Mouse (Mus musculus) heart, embryonic 10.5 days (tissue): Measurements from ENCODE around the gene Nr1d1. TPM values are rescaled to one million over a fixed set of nuclear protein-coding genes. Genes with fewer than 3 reads are reported as not detected.

Experiments
- DNase-seq: peaks from one replicate; pipeline ENCODE4 v3.0.0-alpha.2; 2017; ENCODE audit warnings: low spot score
- H3K27ac ChIP-seq: fragments of 300-500 bp; sonication (generic); 2 replicates; pipeline ENCODE4 v1.5.1; 2016; ENCODE audit warnings: mild to moderate bottlenecking
- H3K27me3 ChIP-seq: fragments of 300-500 bp; sonication (generic); 2 replicates; pipeline ENCODE4 v1.6.1; 2016; ENCODE audit warnings: mild to moderate bottlenecking; ENCODE audit not compliant: poor library complexity, insufficient read depth, severe bottlenecking
- H3K36me3 ChIP-seq: fragments of 300-500 bp; sonication (generic); 2 replicates; pipeline ENCODE4 v1.6.1; 2016; ENCODE audit warnings: mild to moderate bottlenecking, moderate library complexity
- H3K4me1 ChIP-seq: fragments of 300-500 bp; sonication (generic); 2 replicates; pipeline ENCODE4 v1.6.1; 2016; ENCODE audit warnings: mild to moderate bottlenecking
- H3K4me3 ChIP-seq: fragments of 300-500 bp; sonication (generic); 2 replicates; pipeline ENCODE4 v1.5.1; 2016; ENCODE audit warnings: mild to moderate bottlenecking, moderate library complexity
- H3K9me3 ChIP-seq: fragments of 300-500 bp; sonication (generic); 2 replicates; pipeline ENCODE4 v1.6.1; 2016; ENCODE audit warnings: mild to moderate bottlenecking, moderate library complexity
- WGBS: fragments of 180-500 bp; shearing (Covaris S2); methylation state at CpG from one replicate; pipeline ENCODE4 v1.1.7; 2016; 5-methylcytosine and 5-hydroxymethylcytosine counted together
- polyA plus RNA-seq: library from polyadenylated mRNA; unstranded; fragments of >200 nt; fragmentation: Nextera tagmentation; extraction: Ambion mirVana; gene quantifications from 2 replicates; pipeline ENCODE4 v1.2.1, GENCODE M21; 2016

Gene Nr1d1
- polyA plus RNA-seq, 1 experiment from 2014 or later = 3.6 TPM

DNA sequence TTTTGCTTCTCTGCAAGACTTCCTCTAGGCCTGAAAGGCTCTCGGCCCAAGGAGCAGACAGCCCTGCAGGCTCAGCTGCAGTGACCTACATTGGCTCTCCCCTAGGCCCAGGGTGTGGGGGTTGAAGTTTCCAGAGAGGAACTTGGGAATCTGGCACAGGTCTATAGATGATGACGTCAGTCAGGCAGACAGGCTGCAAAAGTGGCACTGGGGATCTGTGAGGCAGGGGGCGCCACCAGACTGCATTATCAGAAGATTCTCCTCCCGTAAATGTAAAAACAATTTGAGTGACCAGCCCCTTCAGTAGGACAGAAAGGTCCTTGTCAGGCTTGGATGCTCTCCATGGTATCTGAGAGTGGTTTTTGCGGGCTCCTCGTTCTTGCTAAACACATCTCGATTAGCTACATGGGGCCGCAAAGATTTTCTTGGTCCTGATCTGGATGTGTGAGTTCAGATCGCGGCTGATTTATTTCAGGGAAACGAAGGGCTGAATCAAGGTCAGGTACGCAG lies 10.7 kb upstream of the Nr1d1 start:
- no peaks in the 10 kb centered on the region for H3K27me3 ChIP-seq
- H3K4me3 ChIP-seq = peak overlapping the region; percentile 39
- no peaks in the 10 kb centered on the region for H3K9me3 ChIP-seq
- DNase-seq = peak; percentile 90
- peaks cover 74% of the 10 kb centered on the region for H3K4me1 ChIP-seq
- no peaks in the 10 kb centered on the region for H3K36me3 ChIP-seq
- peak overlapping the region; percentile 92 for H3K27ac ChIP-seq
- WGBS = 7% methylated on average over 12 of the region's 12 CpGs

DNA sequence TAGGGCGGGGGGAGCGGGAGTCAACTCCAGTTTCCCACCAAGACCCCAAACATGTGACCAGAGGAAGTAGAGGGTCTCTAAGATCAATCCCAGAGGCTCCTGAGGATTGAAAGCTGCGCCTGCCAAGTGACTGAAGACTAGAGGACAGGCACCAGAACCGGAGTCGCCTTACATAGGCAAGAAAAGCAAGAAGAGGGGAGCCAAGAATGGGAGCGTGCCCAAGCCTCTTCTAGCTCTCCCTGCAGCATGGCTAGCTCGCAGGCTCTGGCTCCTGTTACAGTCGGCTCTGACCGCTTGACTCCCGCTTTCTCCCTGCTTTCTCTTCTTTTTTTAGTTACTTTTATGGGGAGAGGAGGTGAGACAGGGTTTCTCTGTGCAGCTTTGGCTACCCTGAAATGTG lies 10.1 kb upstream of the Nr1d1 start:
- peak overlapping the region; percentile 92 for H3K27ac ChIP-seq
- DNase-seq = no peak
- no peaks in the 10 kb centered on the region for H3K9me3 ChIP-seq
- no peak overlapping the region for H3K4me3 ChIP-seq
- no peaks in the 10 kb centered on the region for H3K36me3 ChIP-seq
- peaks cover 77% of the 10 kb centered on the region for H3K4me1 ChIP-seq
- 54% methylated on average over 10 of the region's 10 CpGs for WGBS
- H3K27me3 ChIP-seq = no peaks in the 10 kb centered on the region

DNA sequence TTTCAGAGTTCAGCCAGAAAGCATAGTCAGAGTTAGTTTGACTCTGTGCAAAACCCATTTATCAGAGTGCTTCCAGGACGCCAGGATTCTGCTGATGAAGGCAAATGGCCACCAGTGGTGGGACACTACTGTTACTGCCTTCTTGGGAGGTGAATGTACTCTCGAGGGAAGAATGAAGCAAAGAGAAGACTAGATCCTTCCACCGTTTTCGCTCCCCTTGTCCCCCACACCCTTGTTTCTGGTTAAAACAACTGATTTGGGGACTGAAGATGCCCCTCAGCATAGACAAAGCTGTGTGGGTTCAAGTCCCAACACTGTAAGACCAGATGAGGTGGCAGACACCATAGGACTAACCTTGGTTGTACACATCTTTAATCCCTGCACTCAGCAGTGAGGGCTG lies 9.0 kb upstream of the Nr1d1 start:
- Histone ChIP-seq H3K36me3 (no peaks in the 10 kb centered on the region), H3K4me1 (peaks cover 78% of the 10 kb centered on the region), H3K9me3 (no peaks in the 10 kb centered on the region), H3K4me3 (no peak overlapping the region), H3K27ac (peak overlapping the region; percentile 94), H3K27me3 (no peaks in the 10 kb centered on the region)
- WGBS = 67% methylated on average over 4 of the region's 4 CpGs
- no peak for DNase-seq

DNA sequence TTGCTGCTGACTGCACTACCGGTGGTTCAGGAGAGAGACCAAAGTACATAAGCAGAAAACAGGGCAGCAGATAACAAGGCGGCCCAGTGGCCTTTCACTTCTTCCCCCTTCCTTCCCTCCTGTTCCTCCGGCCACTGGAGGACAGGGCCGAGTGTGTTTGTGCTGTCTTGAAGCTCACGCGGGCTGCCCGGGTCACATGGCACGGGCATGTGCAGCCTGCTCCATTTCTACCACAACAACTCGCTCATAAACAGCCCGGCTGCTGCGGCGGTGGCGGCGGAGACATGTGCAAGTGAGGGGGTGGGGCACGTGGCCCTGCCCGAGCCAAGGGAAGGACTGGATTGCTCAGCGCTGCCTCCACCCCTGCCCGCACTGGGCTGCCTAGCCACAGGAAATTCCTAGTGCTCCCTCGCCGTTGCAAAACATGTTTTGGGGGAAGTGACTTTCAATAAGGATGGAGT lies 8.1 kb upstream of the Nr1d1 start:
- DNase-seq = peak; percentile 95
- H3K27ac ChIP-seq = peak overlapping the region; percentile 94
- WGBS = under 1% methylated on average over 20 of the region's 20 CpGs
- H3K36me3 ChIP-seq = no peaks in the 10 kb centered on the region
- peak overlapping the region; percentile 49 for H3K4me3 ChIP-seq
- no peaks in the 10 kb centered on the region for H3K9me3 ChIP-seq
- H3K4me1 ChIP-seq = peaks cover 74% of the 10 kb centered on the region
- no peaks in the 10 kb centered on the region for H3K27me3 ChIP-seq

DNA sequence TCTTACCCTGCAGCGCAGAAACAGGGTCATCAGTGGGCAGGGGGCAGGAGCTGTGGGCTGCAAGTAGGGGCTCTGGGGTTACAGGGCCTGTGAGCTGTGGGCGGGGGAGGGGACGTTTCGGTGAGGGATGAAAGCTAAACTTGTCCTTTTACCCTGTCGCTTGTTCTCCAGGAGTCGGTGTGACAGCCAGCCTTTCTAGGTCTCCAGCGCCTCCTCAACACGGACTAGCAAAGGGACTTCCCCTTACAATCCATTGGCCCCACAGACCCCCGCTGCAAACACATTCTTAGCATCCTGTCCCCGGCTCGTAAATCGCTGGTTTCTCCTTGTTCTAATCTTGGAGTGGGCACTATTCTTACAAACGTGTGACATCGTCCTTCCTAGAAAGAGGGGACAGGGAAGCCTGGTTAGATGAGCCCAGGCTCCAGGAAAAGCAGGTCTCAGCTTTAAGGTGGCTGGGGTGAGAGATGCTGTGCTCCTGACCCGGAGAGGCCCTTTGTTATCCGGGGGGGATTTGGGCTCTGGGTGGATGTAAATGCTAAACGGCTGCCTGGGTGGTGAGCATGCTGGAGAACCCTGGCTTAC lies 7.6 kb upstream of the Nr1d1 start:
- DNase-seq = no peak

DNA sequence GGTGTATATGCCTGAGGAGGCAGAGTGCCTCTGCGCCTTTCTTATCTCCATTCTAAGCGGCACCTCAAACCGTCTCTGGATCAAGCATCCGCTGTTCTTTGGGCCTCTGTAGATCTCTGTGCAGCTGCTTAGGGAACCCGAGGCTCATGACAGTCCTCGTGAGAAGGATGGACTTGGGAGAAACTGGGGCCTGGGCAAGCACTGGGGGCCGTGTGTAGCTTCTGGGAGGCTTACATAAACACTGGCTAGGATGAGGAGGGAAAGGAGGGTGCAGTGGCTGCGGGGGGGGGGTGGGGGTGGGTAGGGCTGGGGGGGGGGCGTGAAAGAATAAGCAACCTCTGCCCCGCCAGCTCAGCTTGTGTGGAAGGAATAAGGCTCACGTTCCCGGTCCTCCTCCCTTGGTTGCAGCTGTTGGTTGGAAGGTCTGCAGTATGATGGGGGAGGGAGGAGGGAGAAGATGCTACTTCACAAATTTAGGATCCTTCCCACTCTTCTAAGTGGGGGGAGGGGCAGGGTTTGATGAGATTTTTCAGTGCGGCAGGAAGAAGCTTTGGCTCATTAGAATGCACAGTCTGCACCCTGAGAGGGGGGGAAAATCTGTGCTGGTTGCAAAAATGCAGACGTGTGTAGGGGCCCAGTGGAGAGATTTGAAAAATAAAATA lies 6.8 kb upstream of the Nr1d1 start:
- Histone ChIP-seq H3K4me1 (peaks cover 74% of the 10 kb centered on the region), H3K36me3 (no peaks in the 10 kb centered on the region), H3K27ac (peak overlapping the region; percentile 94), H3K27me3 (no peaks in the 10 kb centered on the region), H3K9me3 (no peaks in the 10 kb centered on the region), H3K4me3 (peak overlapping the region; percentile 49)
- no peak for DNase-seq
- WGBS = 11% methylated on average over 13 of the region's 14 CpGs

More for the DNA sequence above, 7.6 kb upstream of the Nr1d1 start:
- Histone ChIP-seq H3K27me3 (no peaks in the 10 kb centered on the region), H3K9me3 (no peaks in the 10 kb centered on the region), H3K36me3 (no peaks in the 10 kb centered on the region), H3K4me1 (peaks cover 74% of the 10 kb centered on the region), H3K27ac (peak overlapping the region; percentile 94), H3K4me3 (peak overlapping the region; percentile 49)
- 4% methylated on average over 17 of the region's 17 CpGs for WGBS

DNA sequence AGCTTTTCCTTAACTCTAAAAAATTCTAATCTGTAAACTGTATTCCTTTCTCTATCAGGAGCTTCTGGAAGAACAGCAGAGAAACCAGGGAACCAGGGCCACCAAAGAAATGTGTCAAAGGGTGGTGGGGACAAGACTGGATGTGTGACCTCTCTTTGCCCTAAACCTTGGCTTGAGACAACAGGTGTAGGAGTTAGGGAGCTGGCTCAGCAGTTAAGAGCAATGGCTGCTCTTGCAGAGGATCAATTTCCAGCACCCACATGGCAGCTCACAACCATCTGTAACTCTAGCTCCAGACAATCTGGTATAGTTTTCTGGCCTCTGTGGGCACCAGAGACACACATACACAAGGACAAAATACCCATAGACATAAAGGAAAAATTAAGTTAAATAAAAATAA lies 2.8 kb upstream of the Nr1d1 start:
- H3K4me1 ChIP-seq = peaks cover 77% of the 10 kb centered on the region
- no peak for DNase-seq
- H3K27me3 ChIP-seq = no peaks in the 10 kb centered on the region
- H3K36me3 ChIP-seq = no peaks in the 10 kb centered on the region
- H3K9me3 ChIP-seq = no peaks in the 10 kb centered on the region
- H3K4me3 ChIP-seq = no peak overlapping the region
- peak overlapping the region; percentile 52; the same call in 1 of the 2 replicates for H3K27ac ChIP-seq

DNA sequence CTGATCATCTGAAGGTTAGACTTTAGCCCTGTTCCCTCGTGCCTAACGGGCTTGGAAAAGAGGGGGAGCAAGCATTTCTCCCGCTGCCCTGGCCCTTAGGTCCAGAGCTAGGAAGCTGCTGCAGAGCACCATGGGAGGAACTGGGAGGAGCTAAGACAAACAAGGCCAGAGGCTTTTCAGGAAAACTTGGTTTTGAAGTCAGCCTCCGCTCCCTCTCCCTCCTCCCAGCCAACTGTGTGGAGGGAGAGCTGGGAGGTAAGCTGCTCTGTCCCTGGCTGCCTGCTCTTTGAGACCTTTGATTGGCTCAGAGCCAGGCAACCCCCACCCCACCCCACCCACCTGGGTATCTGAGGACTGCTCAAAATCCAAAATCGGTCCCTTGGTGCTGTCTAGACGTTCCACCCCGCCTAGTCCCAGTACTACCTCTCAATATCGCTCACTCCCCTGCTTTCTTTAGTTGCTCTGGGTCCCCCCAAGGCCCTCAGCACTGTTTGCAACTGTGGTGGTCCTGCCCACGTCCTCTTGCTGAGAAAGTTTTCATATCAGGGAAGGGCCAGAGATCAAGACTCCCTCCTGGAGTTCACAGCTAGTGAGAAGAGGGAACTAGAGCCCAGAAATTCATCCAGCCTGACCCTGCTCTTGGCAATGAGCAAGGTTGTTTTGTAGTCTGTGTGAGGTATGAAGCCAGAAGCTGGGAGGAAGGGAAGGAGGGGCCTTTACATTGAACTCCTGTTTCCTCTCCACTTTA lies 1.9 kb upstream of the Nr1d1 start:
- no peaks in the 10 kb centered on the region for H3K9me3 ChIP-seq
- DNase-seq = peak; percentile 78
- WGBS = 10% methylated on average over 9 of the region's 9 CpGs
- peak overlapping the region; percentile 91 for H3K27ac ChIP-seq
- H3K4me3 ChIP-seq = peak overlapping the region; percentile 29; the same call in 1 of the 2 replicates
- peaks cover 77% of the 10 kb centered on the region for H3K4me1 ChIP-seq
- H3K27me3 ChIP-seq = no peaks in the 10 kb centered on the region
- no peaks in the 10 kb centered on the region for H3K36me3 ChIP-seq

DNA sequence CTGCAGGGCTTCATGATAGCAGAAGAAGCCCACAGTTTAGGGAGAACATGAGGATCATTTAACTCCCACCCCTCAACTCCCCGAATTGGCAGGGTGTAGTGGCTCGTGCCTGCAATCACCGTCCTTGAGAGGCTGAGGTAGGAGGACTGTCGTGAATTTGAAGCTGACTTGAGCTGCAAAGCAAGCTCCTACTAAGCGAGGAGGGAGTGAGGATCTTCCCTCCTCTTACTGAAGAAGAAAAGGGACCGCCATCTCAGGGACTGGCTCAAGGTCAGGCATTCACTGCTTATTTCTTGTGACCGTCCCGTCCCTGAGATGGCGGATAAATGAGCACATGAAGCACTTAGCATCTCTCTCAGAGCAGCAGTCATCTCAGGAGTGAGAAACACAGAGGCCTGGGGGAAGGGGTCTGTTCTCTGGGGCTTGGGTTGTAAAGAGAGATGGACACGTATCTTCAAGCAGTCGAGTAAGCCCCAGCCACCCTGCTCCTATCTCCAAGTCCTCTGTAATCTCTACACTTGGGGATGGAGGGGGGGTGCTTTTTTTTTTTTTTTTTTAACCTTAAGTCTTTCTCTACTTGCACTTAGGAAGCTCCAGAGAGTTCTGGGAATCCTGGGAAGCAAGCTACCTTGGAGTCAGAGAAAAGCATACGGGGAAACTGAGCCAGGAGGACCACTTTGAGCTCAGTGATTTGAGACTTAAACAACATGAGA lies 1.1 kb upstream of the Nr1d1 start:
- WGBS = 32% methylated on average over 12 of the region's 12 CpGs
- H3K27me3 ChIP-seq = no peaks in the 10 kb centered on the region
- H3K36me3 ChIP-seq = peaks cover 3% of the 10 kb centered on the region; the same call in 1 of the 2 replicates
- H3K27ac ChIP-seq = peak overlapping the region; percentile 91
- no peaks in the 10 kb centered on the region for H3K9me3 ChIP-seq
- DNase-seq = no peak
- H3K4me1 ChIP-seq = peaks cover 77% of the 10 kb centered on the region
- H3K4me3 ChIP-seq = peak overlapping the region; percentile 60

DNA sequence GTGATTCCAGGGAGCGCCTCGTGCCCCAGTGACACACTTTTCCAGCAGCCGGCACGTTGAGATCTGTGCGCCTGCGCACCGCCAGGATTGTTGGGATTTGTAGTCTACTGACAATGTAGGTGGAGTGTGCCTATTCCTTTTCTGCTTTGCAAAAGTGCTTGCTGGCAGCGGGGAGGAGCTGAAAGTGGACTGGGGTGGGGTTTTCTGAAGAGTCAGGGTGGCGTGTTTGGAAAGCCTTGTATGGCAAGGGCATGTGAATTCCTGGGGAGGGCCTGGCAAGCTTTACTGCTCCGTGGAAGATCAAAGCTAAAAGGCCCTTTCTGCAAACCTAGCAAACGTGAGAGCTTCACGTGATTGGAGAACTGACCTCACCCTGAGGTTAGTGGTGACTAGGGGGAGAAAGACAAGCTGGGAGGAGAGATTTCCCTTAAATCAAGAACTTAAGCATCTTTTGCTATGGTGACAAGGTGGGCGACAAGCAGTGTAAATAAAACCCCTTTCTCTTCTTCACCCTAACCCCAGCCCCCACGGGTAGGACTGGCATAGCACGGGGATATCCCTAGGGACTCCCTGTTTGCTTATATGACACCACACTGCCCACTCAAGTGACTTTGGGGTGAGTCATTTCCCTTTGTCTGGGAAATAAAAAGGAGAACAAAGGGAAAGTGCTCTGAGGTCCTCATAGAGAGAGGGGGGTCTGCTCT lies 367 bp upstream of the Nr1d1 start:
- WGBS = 5% methylated on average over 15 of the region's 15 CpGs
- Histone ChIP-seq H3K27ac (peak overlapping the region; percentile 91), H3K27me3 (no peaks in the 10 kb centered on the region), H3K9me3 (no peaks in the 10 kb centered on the region), H3K4me3 (peak overlapping the region; percentile 60), H3K4me1 (peaks cover 80% of the 10 kb centered on the region), H3K36me3 (peaks cover 10% of the 10 kb centered on the region)
- DNase-seq = peak; percentile 99

DNA sequence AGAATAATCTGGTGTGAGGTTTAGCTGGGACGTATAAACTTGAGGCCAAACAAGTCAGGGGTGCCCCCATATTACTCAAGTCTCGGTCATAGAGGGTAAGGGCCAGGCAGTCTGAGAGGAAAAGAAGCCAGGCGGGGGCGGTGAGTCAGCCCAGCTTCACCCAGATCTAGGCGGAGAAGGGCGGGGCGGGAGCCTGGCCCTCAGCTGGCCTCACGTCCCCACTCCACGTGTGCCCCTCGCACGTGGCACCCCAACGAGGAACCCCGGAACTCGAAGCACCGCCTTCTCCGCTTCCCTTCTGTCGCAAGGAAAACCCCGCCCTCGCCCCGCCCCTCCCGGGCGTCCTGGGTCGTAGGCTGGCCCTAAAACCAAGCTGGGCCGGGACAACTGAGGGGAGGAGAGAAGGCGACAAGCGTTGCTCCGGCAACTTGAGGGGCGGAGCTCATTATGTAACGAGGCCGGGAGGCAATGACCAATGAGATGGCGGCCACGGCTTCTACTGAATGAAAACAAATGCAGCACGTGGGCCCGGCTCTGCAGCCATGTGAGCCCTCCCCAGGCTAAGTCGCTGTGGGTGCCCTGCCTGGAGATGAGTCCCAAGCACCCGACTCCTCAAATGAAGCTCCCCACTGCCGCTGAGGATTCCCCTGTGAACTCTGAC lies 1.4 kb downstream of the Nr1d1 start:
- Histone ChIP-seq H3K27me3 (no peaks in the 10 kb centered on the region), H3K9me3 (no peaks in the 10 kb centered on the region), H3K4me1 (peaks cover 94% of the 10 kb centered on the region), H3K36me3 (peaks cover 27% of the 10 kb centered on the region), H3K4me3 (peak overlapping the region; percentile 60), H3K27ac (peak overlapping the region; percentile 91)
- WGBS = under 1% methylated on average over 37 of the region's 37 CpGs
- DNase-seq = peak; percentile 99
